Mouse (Mus musculus) stomach, postnatal 0 days (tissue): ENCODE results near the gene Abca14.

Experiments
- CTCF ChIP-seq: IDR thresholded peaks from 2 replicates; pipeline ENCODE4 v1.5.1; 2016; ENCODE audit warnings: antibody characterized with exemption, low read depth, mild to moderate bottlenecking, moderate library complexity
- EP300 ChIP-seq: optimal IDR thresholded peaks from 2 replicates; pipeline ENCODE3; 2016; ENCODE audit warnings: antibody characterized with exemption

DNA sequence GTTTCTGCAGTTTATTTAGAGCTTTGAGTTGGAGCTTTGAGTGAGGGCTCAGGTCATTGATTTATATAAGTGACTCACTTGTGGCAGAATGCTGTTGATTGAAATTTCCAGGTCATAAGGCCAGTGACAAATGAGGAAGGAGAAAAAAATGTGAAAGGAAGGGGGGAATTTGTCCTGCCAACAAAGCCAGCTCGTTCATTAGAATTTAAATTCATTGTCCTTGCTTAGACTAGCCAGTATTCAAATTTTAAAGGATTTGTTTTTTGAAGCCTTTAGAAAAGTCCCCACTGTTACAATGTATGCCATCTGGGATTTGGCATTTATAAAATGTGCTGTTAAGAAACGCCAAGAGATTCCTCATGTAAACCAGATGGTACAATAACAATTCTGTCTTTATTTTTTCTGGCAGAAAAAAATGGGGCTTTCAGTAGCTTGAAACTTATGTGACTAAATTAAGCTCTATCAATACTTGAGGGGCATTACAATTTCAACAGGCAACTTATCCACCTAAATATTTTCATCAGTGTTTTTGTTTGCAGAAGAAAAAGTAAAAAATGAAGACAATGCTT, 46.8 kb upstream of the Abca14 start:
- TF ChIP-seq CTCF = no peak
- no peak for TF ChIP-seq EP300
